Mouse (Mus musculus): ENCODE measurements at regions not wholly inside any gene's neighbourhood (a gene's known extent, or its start where the extent isn't known, plus 50 kb on each side); places are given as distances from the start of the nearest gene placed in this dataset.

DNA sequence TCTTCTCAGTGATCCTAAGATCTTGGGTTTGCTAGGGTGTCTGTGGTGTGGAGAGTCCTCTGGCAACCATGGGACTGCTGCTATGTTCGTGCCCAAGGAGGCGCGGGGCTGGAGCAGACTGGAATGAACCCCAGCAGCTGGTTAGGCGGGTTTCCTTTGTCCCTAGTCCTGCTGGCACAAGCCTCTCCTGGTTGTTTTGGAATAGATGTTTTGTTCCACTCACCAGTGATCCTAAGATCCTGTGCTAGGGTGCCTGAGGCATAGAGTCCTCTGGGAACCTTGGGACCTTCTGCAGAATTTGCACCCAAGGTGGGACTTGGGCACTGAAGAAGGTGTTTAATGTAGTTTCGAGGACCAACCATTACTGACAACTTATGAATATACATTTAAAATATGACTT lies 1205.9 kb upstream of the Gm8797 start:
- no peak for ATAC-seq (ENCODE audit: low read depth)
- 75% methylated on average over 5 of the region's 5 CpGs for WGBS
- no peak overlapping the region for H3K4me2 ChIP-seq (ENCODE audit: low read depth, low read length)

DNA sequence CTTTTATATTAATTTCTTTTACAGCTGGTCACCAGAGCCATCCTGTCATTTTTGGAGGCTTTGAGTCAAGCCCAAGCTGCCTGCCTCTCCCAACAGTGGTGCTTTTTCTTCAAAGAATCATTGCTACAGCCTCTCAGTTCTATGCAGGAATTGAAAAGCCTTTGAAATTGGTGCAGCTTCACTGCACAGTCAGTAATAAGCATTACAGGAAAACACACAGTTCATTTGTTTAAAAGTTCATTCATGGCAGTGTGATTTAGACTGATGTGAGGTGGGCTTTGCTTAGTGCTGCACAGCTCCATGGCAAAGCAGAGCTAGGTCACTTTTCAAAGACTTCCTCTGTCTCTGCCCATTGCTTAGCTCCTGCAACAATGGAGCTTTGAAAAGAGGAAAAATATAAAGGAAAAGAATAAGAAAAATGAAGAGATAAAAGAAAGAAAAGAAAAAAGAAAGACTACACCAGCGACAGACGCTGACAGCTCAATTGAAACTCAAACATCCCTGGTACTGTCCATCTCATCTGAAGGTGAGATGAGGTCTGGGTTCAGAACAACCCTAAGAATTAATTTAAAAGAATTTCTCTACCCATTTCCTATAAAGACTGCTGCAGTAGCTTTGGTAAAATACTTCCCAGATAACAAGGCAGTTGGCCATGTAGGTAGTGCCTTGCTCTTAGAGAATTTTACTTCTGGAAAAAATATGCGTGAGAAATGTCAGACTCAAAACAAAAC lies 1204.3 kb upstream of the Gm8797 start:
- no peaks in the 10 kb centered on the region for H3K4me1 ChIP-seq (ENCODE audit: control insufficient read depth, insufficient read depth, low read length)
- H3K4me2 ChIP-seq (ENCODE audit: low read depth, low read length), result no peak overlapping the region
- DNase-seq (ENCODE audit: low spot score), result peak; percentile 2
- H3K27me3 ChIP-seq (replicated peaks; ENCODE audit: control insufficient read depth, insufficient read depth, low read length), result no peaks in the 10 kb centered on the region
- no peak overlapping the region for H3K4me3 ChIP-seq (ENCODE audit: low read depth, low read length)
- ATAC-seq (ENCODE audit: low read depth), result no peak
- no peak overlapping the region for H3K27ac ChIP-seq (replicated peaks; ENCODE audit: low read depth, low read length)
- 69% methylated on average over 3 of the region's 3 CpGs for WGBS
- no peaks in the 10 kb centered on the region for H3K9me3 ChIP-seq (ENCODE audit: control insufficient read depth, low read length)
- H3K9ac ChIP-seq (ENCODE audit: low read depth, low read length), result no peak overlapping the region
- H3K36me3 ChIP-seq (ENCODE audit: control insufficient read depth, insufficient read depth, low read length), result no peaks in the 10 kb centered on the region

More for the DNA sequence above, 1205.9 kb upstream of the Gm8797 start:
- DNase-seq (ENCODE audit: low spot score), result no peak
- no peaks in the 10 kb centered on the region for H3K4me1 ChIP-seq (ENCODE audit: control insufficient read depth, insufficient read depth, low read length)
- H3K27ac ChIP-seq (replicated peaks; ENCODE audit: low read depth, low read length), result no peak overlapping the region
- no peaks in the 10 kb centered on the region for H3K9me3 ChIP-seq (ENCODE audit: control insufficient read depth, low read length)
- no peaks in the 10 kb centered on the region for H3K36me3 ChIP-seq (ENCODE audit: control insufficient read depth, insufficient read depth, low read length)
- H3K4me3 ChIP-seq (ENCODE audit: low read depth, low read length), result no peak overlapping the region
- no peaks in the 10 kb centered on the region for H3K27me3 ChIP-seq (replicated peaks; ENCODE audit: control insufficient read depth, insufficient read depth, low read length)
- H3K9ac ChIP-seq (ENCODE audit: low read depth, low read length), result no peak overlapping the region

DNA sequence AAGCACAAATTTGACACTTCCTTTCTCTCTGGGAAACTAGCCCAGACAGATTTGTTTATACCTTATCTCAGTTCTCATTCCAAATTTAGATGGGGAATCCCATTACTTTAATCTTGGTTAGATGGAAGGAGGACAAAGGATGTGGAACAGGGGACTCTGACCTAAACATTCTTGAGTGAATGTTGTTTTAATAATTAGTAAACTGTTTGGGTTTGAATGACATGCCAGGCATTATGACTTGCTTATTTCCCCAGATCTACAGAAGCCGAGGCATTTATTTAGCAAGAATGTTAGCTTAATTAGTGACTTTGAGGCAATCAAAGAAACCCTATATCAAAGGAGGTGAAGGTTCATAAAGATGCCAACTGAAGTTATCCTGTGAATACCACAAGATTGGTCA lies 1189.9 kb upstream of the Gm8797 start:
- Histone ChIP-seq H3K27me3 (replicated peaks; ENCODE audit: control insufficient read depth, insufficient read depth, low read length) (no peaks in the 10 kb centered on the region), H3K4me3 (ENCODE audit: low read depth, low read length) (no peak overlapping the region), H3K4me1 (ENCODE audit: control insufficient read depth, insufficient read depth, low read length) (no peaks in the 10 kb centered on the region), H3K4me2 (ENCODE audit: low read depth, low read length) (no peak overlapping the region), H3K9ac (ENCODE audit: low read depth, low read length) (no peak overlapping the region), H3K9me3 (ENCODE audit: control insufficient read depth, low read length) (no peaks in the 10 kb centered on the region), H3K36me3 (ENCODE audit: control insufficient read depth, insufficient read depth, low read length) (no peaks in the 10 kb centered on the region), H3K27ac (replicated peaks; ENCODE audit: low read depth, low read length) (no peak overlapping the region)
- no peak for DNase-seq (ENCODE audit: low spot score)
- no peak for ATAC-seq (ENCODE audit: low read depth)
- 50% methylated on average over 1 of the region's 1 CpGs for WGBS

DNA sequence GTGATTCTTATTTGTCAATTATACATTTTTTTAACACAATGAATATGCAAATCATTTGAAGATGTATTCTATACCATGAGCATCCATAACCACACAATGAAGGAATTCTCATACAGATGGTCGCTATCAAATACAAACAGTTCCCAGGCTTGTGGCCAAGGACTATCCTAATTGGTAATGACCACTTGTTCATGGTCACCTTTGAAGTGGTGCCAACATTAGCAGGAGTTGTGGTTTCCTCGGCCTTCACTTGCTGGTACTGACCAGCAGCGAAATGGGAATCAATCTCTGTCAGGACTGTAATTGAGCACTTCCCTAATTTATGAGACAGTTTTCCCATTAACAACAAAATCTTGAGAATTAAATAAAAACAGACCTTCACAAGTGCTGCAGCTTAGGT lies 1168.1 kb upstream of the Gm8797 start:
- Histone ChIP-seq H3K27ac (replicated peaks; ENCODE audit: low read depth, low read length) (no peak overlapping the region), H3K4me3 (ENCODE audit: low read depth, low read length) (no peak overlapping the region), H3K36me3 (ENCODE audit: control insufficient read depth, insufficient read depth, low read length) (no peaks in the 10 kb centered on the region), H3K9me3 (ENCODE audit: control insufficient read depth, low read length) (no peaks in the 10 kb centered on the region), H3K4me2 (ENCODE audit: low read depth, low read length) (no peak overlapping the region), H3K9ac (ENCODE audit: low read depth, low read length) (no peak overlapping the region), H3K27me3 (replicated peaks; ENCODE audit: control insufficient read depth, insufficient read depth, low read length) (no peaks in the 10 kb centered on the region), H3K4me1 (ENCODE audit: control insufficient read depth, insufficient read depth, low read length) (no peaks in the 10 kb centered on the region)
- 63% methylated on average over 3 of the region's 3 CpGs for WGBS
- no peak for ATAC-seq (ENCODE audit: low read depth)
- peak; percentile 2 for DNase-seq (ENCODE audit: low spot score)

DNA sequence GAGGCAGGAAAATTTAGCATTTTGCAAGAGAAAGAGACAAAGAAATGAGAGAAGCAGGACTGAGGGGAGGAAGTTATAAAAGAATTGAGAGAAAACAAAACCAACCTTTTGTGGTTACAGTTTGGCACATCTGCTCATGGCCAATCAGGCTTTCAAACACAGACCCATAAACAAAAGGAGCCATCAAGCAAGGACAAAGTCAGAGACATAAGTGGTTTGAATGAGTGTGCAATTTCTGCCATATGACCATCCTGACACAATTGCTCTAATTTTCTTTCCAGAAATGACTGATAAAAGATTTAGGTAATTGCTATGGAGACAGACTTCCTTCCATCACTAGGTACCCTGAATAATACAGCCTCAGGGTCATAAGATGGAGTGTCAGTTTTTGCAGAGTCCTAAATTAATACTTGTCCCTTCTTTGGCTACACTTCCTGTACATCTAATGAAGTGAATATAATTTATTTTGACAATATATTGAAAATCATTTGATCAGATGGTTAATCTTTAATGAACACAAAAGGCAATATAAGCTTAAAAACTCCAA lies 1156.6 kb upstream of the Gm8797 start:
- no peaks in the 10 kb centered on the region for H3K36me3 ChIP-seq (ENCODE audit: control insufficient read depth, insufficient read depth, low read length)
- DNase-seq (ENCODE audit: low spot score) (peak; percentile 28), ATAC-seq (ENCODE audit: low read depth) (peak; percentile 72; the same call in 1 of the 2 replicates)
- no peak overlapping the region for H3K9ac ChIP-seq (ENCODE audit: low read depth, low read length)
- no peaks in the 10 kb centered on the region for H3K9me3 ChIP-seq (ENCODE audit: control insufficient read depth, low read length)
- H3K4me1 ChIP-seq (ENCODE audit: control insufficient read depth, insufficient read depth, low read length), result no peaks in the 10 kb centered on the region
- H3K27ac ChIP-seq (replicated peaks; ENCODE audit: low read depth, low read length), result no peak overlapping the region
- no peak overlapping the region for H3K4me3 ChIP-seq (ENCODE audit: low read depth, low read length)
- no peaks in the 10 kb centered on the region for H3K27me3 ChIP-seq (replicated peaks; ENCODE audit: control insufficient read depth, insufficient read depth, low read length)
- H3K4me2 ChIP-seq (ENCODE audit: low read depth, low read length), result no peak overlapping the region

DNA sequence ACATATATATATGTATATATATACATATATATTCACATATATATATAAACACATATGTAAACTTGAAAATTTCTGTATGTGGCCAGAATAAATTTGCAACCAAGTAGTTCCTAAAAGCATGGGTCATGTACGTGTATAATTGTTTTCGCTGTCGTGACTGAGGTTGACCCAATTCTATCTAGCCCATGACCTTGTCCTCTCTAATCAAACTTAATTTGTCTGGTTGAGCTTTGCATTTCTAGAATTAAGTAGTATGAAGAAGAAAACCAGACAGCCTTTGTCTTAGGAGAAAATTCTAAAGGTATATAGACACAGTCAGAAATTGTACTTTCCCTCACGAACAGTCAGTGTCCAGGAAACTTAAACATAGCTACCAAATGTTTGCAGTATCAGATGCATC lies 1156.1 kb upstream of the Gm8797 start:
- no peak overlapping the region for H3K27ac ChIP-seq (replicated peaks; ENCODE audit: low read depth, low read length)
- no peak overlapping the region for H3K4me3 ChIP-seq (ENCODE audit: low read depth, low read length)
- H3K27me3 ChIP-seq (replicated peaks; ENCODE audit: control insufficient read depth, insufficient read depth, low read length), result no peaks in the 10 kb centered on the region
- ATAC-seq (ENCODE audit: low read depth), result no peak; the same call in 1 of the 2 replicates
- no peak overlapping the region for H3K4me2 ChIP-seq (ENCODE audit: low read depth, low read length)
- no peaks in the 10 kb centered on the region for H3K36me3 ChIP-seq (ENCODE audit: control insufficient read depth, insufficient read depth, low read length)
- no peaks in the 10 kb centered on the region for H3K4me1 ChIP-seq (ENCODE audit: control insufficient read depth, insufficient read depth, low read length)
- DNase-seq (ENCODE audit: low spot score), result no peak
- H3K9me3 ChIP-seq (ENCODE audit: control insufficient read depth, low read length), result no peaks in the 10 kb centered on the region
- H3K9ac ChIP-seq (ENCODE audit: low read depth, low read length), result no peak overlapping the region
- WGBS, result 66% methylated on average over 4 of the region's 4 CpGs

Data from embryonic facial prominence, embryonic 14.5 days (tissue).